In the genomic region with DNA sequence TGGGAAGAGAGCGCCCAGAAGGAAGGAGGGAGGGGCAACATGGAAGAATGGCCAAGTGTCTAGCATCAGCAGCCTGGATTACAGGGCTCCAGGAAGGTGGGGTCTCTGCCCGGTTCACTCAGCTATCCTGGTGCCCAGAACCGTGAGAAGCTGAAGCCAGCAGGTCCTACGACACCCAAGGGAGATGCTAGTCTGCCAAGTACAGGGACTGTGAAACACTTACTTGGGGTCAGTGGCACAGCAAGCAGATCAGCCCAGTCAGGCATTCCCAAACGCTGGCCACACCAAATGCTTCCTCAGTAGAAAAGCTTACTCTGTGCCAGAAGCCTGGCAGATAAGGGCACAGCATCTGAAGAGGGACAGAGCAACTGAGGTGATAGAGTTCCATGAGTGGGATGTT, we compare ENCODE assay signal across 16 mouse cellular contexts.
DNase-seq lines count a peak whose midpoint lies in the region; ATAC-seq and TF ChIP-seq lines count a peak whose summit lies in the region.
"Had no signal": no experiment of that assay in that cellular context is flagged by ENCODE, and none has a peak within 500 bp of the region (broad histone marks: within the 10 kb centered on the region; RNA-seq: fewer than 3 reads in every experiment).

No protein-coding gene starts in this region.

- 53% methylated on average over 5 of the region's 5 CpGs for WGBS in heart, embryonic 10.5 days
- WGBS in midbrain, embryonic 10.5 days = 72% methylated on average over 5 of the region's 5 CpGs
- 73% methylated on average over 5 of the region's 5 CpGs for WGBS in midbrain, embryonic 15.5 days

- H3K4me3 ChIP-seq in heart, embryonic 10.5 days = no peak overlapping the region
- H3K4me3 ChIP-seq in midbrain, embryonic 10.5 days = no peak overlapping the region
- no peak overlapping the region for H3K4me3 ChIP-seq in midbrain, embryonic 15.5 days
- no peak overlapping the region for H3K4me3 ChIP-seq in myocyte
- H3K4me3 ChIP-seq: forebrain, embryonic 12.5 days; heart, embryonic 15.5 days; neural tube, embryonic 15.5 days had no signal

- no peaks in the 10 kb centered on the region for H3K36me3 ChIP-seq in heart, embryonic 10.5 days
- no peaks in the 10 kb centered on the region for H3K36me3 ChIP-seq in midbrain, embryonic 10.5 days
- H3K36me3 ChIP-seq in midbrain, embryonic 15.5 days (replicated peaks) = no peaks in the 10 kb centered on the region
- no peaks in the 10 kb centered on the region for H3K36me3 ChIP-seq in myocyte (ENCODE audit: control insufficient read depth, insufficient read depth)
- H3K36me3 ChIP-seq: forebrain, embryonic 12.5 days; G1E; heart, embryonic 15.5 days; neural tube, embryonic 15.5 days had no signal

- H3K27me3 ChIP-seq in heart, embryonic 10.5 days (ENCODE audit: insufficient read depth, poor library complexity, severe bottlenecking) = no peaks in the 10 kb centered on the region
- no peaks in the 10 kb centered on the region for H3K27me3 ChIP-seq in midbrain, embryonic 10.5 days (ENCODE audit: low read depth, poor library complexity, severe bottlenecking)
- H3K27me3 ChIP-seq in midbrain, embryonic 15.5 days (replicated peaks) = no peaks in the 10 kb centered on the region
- H3K27me3 ChIP-seq in myocyte (ENCODE audit: control insufficient read depth, insufficient read depth, insufficient read length) = no peaks in the 10 kb centered on the region
- H3K27me3 ChIP-seq: heart, embryonic 15.5 days; neural tube, embryonic 15.5 days had no signal

- no peak for TF ChIP-seq POLR2A in myocyte (IDR thresholded peaks at IDR 0.05; ENCODE audit: insufficient read length, low read depth)

- H3K9ac ChIP-seq in midbrain, embryonic 15.5 days = no peak overlapping the region
- H3K9ac ChIP-seq: forebrain, embryonic 12.5 days; heart, embryonic 15.5 days; liver, postnatal 0 days; neural tube, embryonic 15.5 days had no signal

- no peak overlapping the region for H3ac ChIP-seq in myocyte (ENCODE audit: control insufficient read depth, insufficient read length)

- no peak for ATAC-seq in midbrain, embryonic 15.5 days (replicated peaks)
- ATAC-seq: liver, postnatal 0 days had no signal

- no peaks in the 10 kb centered on the region for H3K79me2 ChIP-seq in myocyte (ENCODE audit: control insufficient read depth, insufficient read depth)

- H3K27ac ChIP-seq in heart, embryonic 10.5 days = peak overlapping the region; percentile 69
- H3K27ac ChIP-seq in midbrain, embryonic 10.5 days (replicated peaks) = peak overlapping the region; percentile 33; the same call in 1 of the 2 replicates
- no peak overlapping the region for H3K27ac ChIP-seq in midbrain, embryonic 15.5 days
- H3K27ac ChIP-seq: forebrain, embryonic 12.5 days; heart, embryonic 15.5 days; neural tube, embryonic 15.5 days had no signal

- DNase-seq in cerebellum, postnatal 10 days = peak; percentile 63 to 81
- no peak for DNase-seq in cerebellum, adult 8-10 months
- DNase-seq in heart, embryonic 10.5 days (ENCODE audit: low spot score) = no peak
- no peak for DNase-seq in heart, adult 8-10 months (ENCODE audit: low spot score)
- no peak for DNase-seq in midbrain, embryonic 10.5 days (ENCODE audit: low spot score)
- no peak for DNase-seq in layer of hippocampus, adult 18-20 months (ENCODE audit: low spot score in 2 of 2)
- DNase-seq: layer of hippocampus, postnatal 36 days; liver, postnatal 0 days; lung, postnatal 14 days; midbrain, embryonic 14.5 days had no signal

- H3K4me1 ChIP-seq in heart, embryonic 10.5 days = peaks cover 46% of the 10 kb centered on the region
- peaks cover 38% of the 10 kb centered on the region for H3K4me1 ChIP-seq in midbrain, embryonic 10.5 days
- peaks cover 28% of the 10 kb centered on the region for H3K4me1 ChIP-seq in midbrain, embryonic 15.5 days

- H3K9me3 ChIP-seq in heart, embryonic 10.5 days = no peaks in the 10 kb centered on the region
- no peaks in the 10 kb centered on the region for H3K9me3 ChIP-seq in midbrain, embryonic 10.5 days (replicated peaks)
- H3K9me3 ChIP-seq in midbrain, embryonic 15.5 days = no peaks in the 10 kb centered on the region
- H3K9me3 ChIP-seq: forebrain, embryonic 12.5 days; G1E; heart, embryonic 15.5 days; neural tube, embryonic 15.5 days had no signal

- H3K4me2 ChIP-seq in midbrain, embryonic 15.5 days = no peak overlapping the region
- peak overlapping the region; percentile 12 for H3K4me2 ChIP-seq in myocyte (ENCODE audit: low read depth)
- H3K4me2 ChIP-seq: forebrain, embryonic 12.5 days; heart, embryonic 15.5 days; neural tube, embryonic 15.5 days had no signal

TF ChIP-seq in myocyte, 11 proteins besides CTCF, POLR2A, EP300 and RAD21:
- no peak for TF ChIP-seq E2F4 (IDR thresholded peaks at IDR 0.05; ENCODE audit: insufficient read depth)
- TF ChIP-seq SRF (IDR thresholded peaks at IDR 0.05; ENCODE audit: control insufficient read depth, insufficient read length, low read depth) = no peak
TF ChIP-seq in myocyte: peak in this region for 0.

Comparison
In these comparisons a context has a peak if more than half of its experiments do, and no peak if none do; other contexts are left out.
1. DNase-seq: peak in cerebellum, postnatal 10 days (2 of 2); none in cerebellum, adult 8-10 months (single experiment), heart, embryonic 10.5 days (single experiment), heart, adult 8-10 months (single experiment), midbrain, embryonic 10.5 days (single experiment) and layer of hippocampus, adult 18-20 months (0 of 2).